In genomic region chrX:99467032-99467644, GRCm38 (mm10) we compare ENCODE assay signal across 20 mouse cellular contexts. TPM values are rescaled to one million over a fixed set of nuclear protein-coding genes. Genes with fewer than 3 reads are reported as not detected.
DNase-seq lines count a peak whose midpoint lies in the region; ATAC-seq and TF ChIP-seq lines count a peak whose summit lies in the region.
"Had no signal": no experiment of that assay in that cellular context is flagged by ENCODE, and none has a peak within 500 bp of the region (broad histone marks: within the 10 kb centered on the region; RNA-seq: fewer than 3 reads in every experiment).

No protein-coding gene starts in this region.

- no peak overlapping the region for H3K27ac ChIP-seq in kidney, adult 2 months (ENCODE audit: insufficient read depth, low read depth, low read length)
- H3K27ac ChIP-seq in cerebellum, adult 2 months (ENCODE audit: insufficient read depth, low read length): no peak overlapping the region
- H3K27ac ChIP-seq in midbrain, embryonic 15.5 days: no peak overlapping the region
- H3K27ac ChIP-seq: embryonic facial prominence, embryonic 10.5 days; kidney, postnatal 0 days; macrophage; midbrain, embryonic 13.5 days had no signal

- H3K4me3 ChIP-seq in kidney, adult 2 months (ENCODE audit: insufficient read depth, low read depth, low read length): no peak overlapping the region
- H3K4me3 ChIP-seq in cerebellum, adult 2 months (replicated peaks; ENCODE audit: insufficient read depth, low read depth, low read length): no peak overlapping the region
- no peak overlapping the region for H3K4me3 ChIP-seq in midbrain, embryonic 15.5 days
- H3K4me3 ChIP-seq: embryonic facial prominence, embryonic 10.5 days; erythroblast, embryonic 14.5 days; midbrain, embryonic 13.5 days had no signal

- H3K4me2 ChIP-seq in midbrain, embryonic 15.5 days: no peak overlapping the region
- H3K4me2 ChIP-seq: liver, embryonic 11.5 days; lung, embryonic 14.5 days; midbrain, embryonic 13.5 days had no signal

- TF ChIP-seq CTCF in kidney, adult 2 months (conservative IDR thresholded peaks at IDR 0.05; ENCODE audit: insufficient read depth, insufficient read length, low read depth, low read length): no peak
- no peak for TF ChIP-seq CTCF in cerebellum, adult 2 months (IDR thresholded peaks at IDR 0.05; ENCODE audit: borderline replicate concordance, insufficient read depth, low read depth, low read length)

- DNase-seq in frontal cortex, postnatal 14 days (ENCODE audit: low spot score in 2 of 2): no peak
- peak; percentile 27 for DNase-seq in kidney, adult 2 months
- no peak for DNase-seq in kidney, adult 18-20 months
- DNase-seq in cerebellum, adult 2 months: peak; percentile 68 to 75
- DNase-seq in gastrocnemius, postnatal 25 days: peak; percentile 41
- DNase-seq in urinary bladder, adult 18-20 months (ENCODE audit: low spot score in 2 of 2): no peak
- DNase-seq: adrenal gland, postnatal 25 days; lung, embryonic 14.5 days; right cerebral cortex, postnatal 25 days had no signal

- no peaks in the 10 kb centered on the region for H3K36me3 ChIP-seq in kidney, adult 2 months (ENCODE audit: control insufficient read depth, insufficient read depth, low read length)
- peaks cover 10% of the 10 kb centered on the region for H3K36me3 ChIP-seq in midbrain, embryonic 15.5 days (replicated peaks)

- H3K9ac ChIP-seq in midbrain, embryonic 15.5 days: no peak overlapping the region
- H3K9ac ChIP-seq: lung, embryonic 14.5 days; midbrain, embryonic 13.5 days had no signal

- H3K9me3 ChIP-seq in midbrain, embryonic 15.5 days: no peaks in the 10 kb centered on the region
- H3K9me3 ChIP-seq: embryonic facial prominence, embryonic 10.5 days; midbrain, embryonic 13.5 days had no signal

- ATAC-seq in frontal cortex, adult (ENCODE audit: low TSS enrichment): peak; percentile 60
- ATAC-seq in midbrain, embryonic 15.5 days (replicated peaks): no peak
- ATAC-seq: activated CD4-positive, CD25-positive, alpha-beta regulatory T cell, adult 4 months; forebrain, embryonic 16.5 days; inflammation-experienced regulatory T-cells, adult 6 months; midbrain, embryonic 13.5 days had no signal

- H3K27me3 ChIP-seq in kidney, adult 2 months (replicated peaks; ENCODE audit: control insufficient read depth, insufficient read depth, low read length): no peaks in the 10 kb centered on the region
- no peaks in the 10 kb centered on the region for H3K27me3 ChIP-seq in cerebellum, adult 2 months (ENCODE audit: control insufficient read depth, insufficient read depth, low read length)
- H3K27me3 ChIP-seq in midbrain, embryonic 15.5 days (replicated peaks): 0 out of 2 replicates have a peak, but pooled peaks cover 6% of the 10 kb centered on the region

- 79% methylated on average over 22 of the region's 22 CpGs for WGBS in kidney, adult 2 months
- 21% methylated on average over 22 of the region's 22 CpGs for WGBS in cerebellum, adult 2 months
- 91% methylated on average over 22 of the region's 22 CpGs for WGBS in midbrain, embryonic 15.5 days

- no peak for TF ChIP-seq POLR2A in kidney, adult 2 months (IDR thresholded peaks at IDR 0.05; ENCODE audit: low read depth, low read length)
- TF ChIP-seq POLR2A in cerebellum, adult 2 months (IDR thresholded peaks at IDR 0.05; ENCODE audit: borderline replicate concordance, insufficient read depth, low read length): no peak

- H3K4me1 ChIP-seq in kidney, adult 2 months (ENCODE audit: control insufficient read depth, insufficient read depth, low read length): peaks cover 3% of the 10 kb centered on the region; the same call in 1 of the 2 replicates
- H3K4me1 ChIP-seq in cerebellum, adult 2 months (ENCODE audit: control insufficient read depth, insufficient read depth, low read length): peaks cover 14% of the 10 kb centered on the region
- H3K4me1 ChIP-seq in midbrain, embryonic 15.5 days: peaks cover 7% of the 10 kb centered on the region

RNA-seq across cellular contexts. Expression of gene Pja1, which starts 3.9 kb away (rescaled TPM):
- polyA plus RNA-seq in kidney, adult 2 months (2012; rRNA removed): 52.0 and 56.2 TPM in 2 replicates
- 223 and 227 TPM in 2 replicates for polyA plus RNA-seq in cerebellum, adult 2 months (2012; rRNA removed)
- 10 to 100 TPM; 12.9 to 14.8 TPM for total RNA-seq in gastrocnemius, postnatal 25 days (2021)
- 374 and 387 TPM in 2 replicates for polyA plus RNA-seq in midbrain, embryonic 15.5 days (2015; fragmentation: Nextera tagmentation; extraction: Ambion mirVana)

Comparison
In these comparisons a context has a peak if more than half of its experiments do, and no peak if none do; other contexts are left out.
1. DNase-seq: peak in kidney, adult 2 months (single experiment), cerebellum, adult 2 months (2 of 2) and gastrocnemius, postnatal 25 days (single experiment); none in frontal cortex, postnatal 14 days (0 of 2), kidney, adult 18-20 months (single experiment) and urinary bladder, adult 18-20 months (0 of 2).